Mouse (Mus musculus): ENCODE data around the gene Tex52. TPM values are rescaled to one million over a fixed set of nuclear protein-coding genes. Genes with fewer than 3 reads are reported as not detected.

The Tex52 gene
- polyA plus RNA-seq, 1 experiment = not detected

DNA sequence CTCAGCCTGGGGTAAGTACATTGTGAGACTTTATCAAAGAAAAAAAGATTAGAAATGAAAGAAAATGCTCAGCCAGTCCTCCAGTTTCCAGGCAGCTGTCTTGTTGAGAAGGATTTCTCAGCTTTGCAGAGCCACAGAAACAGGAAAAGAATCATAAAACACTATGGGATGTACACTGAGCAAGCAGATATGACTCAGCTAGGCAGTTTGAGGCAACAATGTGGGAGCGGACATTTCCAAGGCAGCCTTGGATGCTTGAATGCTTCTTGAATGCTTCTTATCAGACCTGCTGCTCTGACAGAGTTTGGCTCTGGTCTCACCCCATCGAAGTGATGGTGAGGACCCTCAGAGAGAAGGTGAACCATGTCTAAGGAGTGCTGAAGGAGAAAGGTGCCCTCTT, 45.8 kb downstream of the Tex52 start:
- 71% methylated on average over 2 of the region's 2 CpGs for WGBS
- no peaks in the 10 kb centered on the region; the same call in 1 of the 2 replicates for H3K36me3 ChIP-seq (ENCODE audit: control insufficient read depth, insufficient read depth, low read length)
- no peak overlapping the region for H3K27ac ChIP-seq (ENCODE audit: insufficient read depth, low read depth, low read length)
- no peaks in the 10 kb centered on the region for H3K27me3 ChIP-seq (ENCODE audit: control insufficient read depth, insufficient read depth, low read length)
- H3K4me1 ChIP-seq (ENCODE audit: control insufficient read depth, insufficient read depth, insufficient read length, low read length) = no peaks in the 10 kb centered on the region
- no peak for TF ChIP-seq POLR2A (IDR thresholded peaks at IDR 0.05; ENCODE audit: low read depth, low read length)
- TF ChIP-seq CTCF (IDR thresholded peaks at IDR 0.05; ENCODE audit: extremely low read depth, insufficient read length, insufficient replicate concordance, low read depth, low read length) = no peak
- H3K4me3 ChIP-seq (ENCODE audit: low read depth, low read length) = no peak overlapping the region

DNA sequence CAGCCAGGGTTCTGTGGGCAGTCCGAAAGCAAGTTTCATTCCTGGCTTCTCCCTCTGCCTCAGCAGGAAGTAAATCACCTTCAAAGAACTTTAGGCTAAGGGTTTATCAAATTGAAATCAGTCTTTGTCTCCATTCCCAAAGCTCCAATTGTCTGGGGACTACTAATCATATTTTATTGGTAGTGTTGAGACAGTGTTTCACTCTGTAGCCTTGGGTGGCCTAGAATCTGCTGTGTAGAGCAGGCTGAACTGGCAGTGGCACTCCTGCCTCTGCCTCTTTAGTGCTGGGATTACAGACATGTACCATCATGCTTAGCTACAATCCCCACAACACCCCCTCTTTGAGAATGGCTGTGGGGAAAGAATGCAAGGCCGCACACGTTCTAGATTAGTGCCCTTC, 46.2 kb downstream of the Tex52 start:
- no peaks in the 10 kb centered on the region for H3K4me1 ChIP-seq (ENCODE audit: control insufficient read depth, insufficient read depth, insufficient read length, low read length)
- no peak overlapping the region for H3K27ac ChIP-seq (ENCODE audit: insufficient read depth, low read depth, low read length)
- TF ChIP-seq POLR2A (IDR thresholded peaks at IDR 0.05; ENCODE audit: low read depth, low read length) (no peak), CTCF (IDR thresholded peaks at IDR 0.05; ENCODE audit: extremely low read depth, insufficient read length, insufficient replicate concordance, low read depth, low read length) (no peak)
- no peak overlapping the region for H3K4me3 ChIP-seq (ENCODE audit: low read depth, low read length)
- no peaks in the 10 kb centered on the region for H3K27me3 ChIP-seq (ENCODE audit: control insufficient read depth, insufficient read depth, low read length)
- no peaks in the 10 kb centered on the region for H3K36me3 ChIP-seq (ENCODE audit: control insufficient read depth, insufficient read depth, low read length)
- 86% methylated on average over 3 of the region's 3 CpGs for WGBS

DNA sequence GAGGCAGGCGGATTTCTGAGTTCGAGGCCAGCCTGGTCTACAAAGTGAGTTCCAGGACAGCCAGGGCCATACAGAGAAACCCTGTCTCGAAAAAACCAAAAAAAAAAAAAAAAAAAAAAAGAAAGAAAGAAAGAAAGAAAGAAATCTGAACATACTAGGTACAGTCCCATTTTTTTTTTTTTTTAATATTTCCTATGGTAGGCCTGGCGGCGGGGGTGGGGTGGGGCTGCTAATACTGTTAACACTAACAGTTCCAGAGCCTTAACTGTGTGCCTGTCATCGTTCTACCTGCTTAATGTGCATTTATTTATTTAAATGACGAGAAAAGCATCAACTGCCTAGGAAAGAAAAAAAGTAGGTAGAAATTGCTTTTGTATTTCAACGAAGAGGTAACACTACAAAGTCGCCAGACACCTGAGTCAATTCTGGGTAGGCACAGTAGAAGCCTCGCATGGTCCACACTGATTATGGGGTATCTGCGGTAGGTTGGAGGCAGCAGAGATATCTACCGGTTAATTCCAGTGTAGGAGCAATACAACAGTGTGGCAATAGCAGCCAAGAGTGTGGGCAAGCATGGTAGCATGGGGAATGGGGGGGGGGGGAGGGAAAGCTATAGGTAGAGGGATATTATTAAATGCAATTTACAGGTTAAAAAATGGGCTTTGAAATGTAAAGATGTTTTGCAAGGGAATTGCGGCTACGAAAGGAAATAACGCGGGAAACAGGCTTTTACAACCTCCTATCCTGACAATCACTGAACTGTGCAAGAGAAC, 48.4 kb downstream of the Tex52 start:
- 29% methylated on average over 16 of the region's 16 CpGs for WGBS
- H3K27me3 ChIP-seq (ENCODE audit: control insufficient read depth, insufficient read depth, low read length) = no peaks in the 10 kb centered on the region
- no peaks in the 10 kb centered on the region for H3K36me3 ChIP-seq (ENCODE audit: control insufficient read depth, insufficient read depth, low read length)
- no peak for TF ChIP-seq CTCF (IDR thresholded peaks at IDR 0.05; ENCODE audit: extremely low read depth, insufficient read length, insufficient replicate concordance, low read depth, low read length)
- TF ChIP-seq POLR2A (IDR thresholded peaks at IDR 0.05; ENCODE audit: low read depth, low read length) = no peak
- H3K4me3 ChIP-seq (ENCODE audit: low read depth, low read length) = peak overlapping the region; percentile 80; the same call in 1 of the 2 replicates
- no peaks in the 10 kb centered on the region for H3K4me1 ChIP-seq (ENCODE audit: control insufficient read depth, insufficient read depth, insufficient read length, low read length)
- peak overlapping the region; percentile 95; the same call in 1 of the 2 replicates for H3K27ac ChIP-seq (ENCODE audit: insufficient read depth, low read depth, low read length)

DNA sequence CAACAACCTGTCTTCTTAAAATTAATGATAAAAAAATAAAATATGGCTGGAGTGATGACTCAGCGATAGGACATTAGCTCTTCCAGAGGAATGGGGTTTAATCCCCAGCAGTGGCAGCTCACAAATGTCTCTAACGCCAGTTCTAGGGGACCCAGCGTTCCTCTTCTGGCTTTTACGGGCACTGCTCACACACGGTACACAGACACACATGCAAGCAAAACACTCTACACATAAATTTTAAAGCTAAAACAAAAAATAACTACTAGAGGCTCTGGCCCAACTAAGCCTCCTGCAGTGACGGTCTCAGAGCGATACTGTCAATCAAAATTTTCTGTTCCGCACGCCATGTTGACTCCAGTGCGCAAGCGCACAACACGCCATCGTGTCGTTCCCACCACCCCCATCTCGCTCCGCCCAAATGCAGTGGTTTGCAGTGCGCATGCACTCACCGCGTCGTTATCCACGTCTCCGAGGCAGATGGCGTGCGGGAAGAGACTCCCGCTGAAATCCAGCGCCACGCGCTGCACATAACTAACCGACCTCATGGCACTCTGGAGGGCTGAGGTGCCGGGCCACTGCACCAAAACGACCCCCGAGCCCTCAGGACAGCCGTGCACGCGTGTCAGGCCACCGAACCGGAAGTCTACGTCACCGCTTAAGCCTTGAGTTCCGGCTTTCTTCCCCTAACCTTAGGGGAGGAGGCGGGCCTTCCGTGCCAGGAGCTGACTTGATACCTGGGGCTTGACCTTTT, 49.2 kb downstream of the Tex52 start, which contains the start of gene Itfg2:
Gene Itfg2 (minus strand): TSS at position 663 of the 751 bp plus-strand sequence.
- TF ChIP-seq POLR2A (IDR thresholded peaks at IDR 0.05; ENCODE audit: low read depth, low read length) = peak; percentile 69
- no peak for TF ChIP-seq CTCF (IDR thresholded peaks at IDR 0.05; ENCODE audit: extremely low read depth, insufficient read length, insufficient replicate concordance, low read depth, low read length)
- Histone ChIP-seq H3K27me3 (ENCODE audit: control insufficient read depth, insufficient read depth, low read length) (no peaks in the 10 kb centered on the region), H3K27ac (ENCODE audit: insufficient read depth, low read depth, low read length) (peak within 1 kb of the TSS; percentile 95), H3K4me3 (ENCODE audit: low read depth, low read length) (peak within 1 kb of the TSS; percentile 80), H3K4me1 (ENCODE audit: control insufficient read depth, insufficient read depth, insufficient read length, low read length) (no peaks in the 10 kb centered on the region), H3K36me3 (ENCODE audit: control insufficient read depth, insufficient read depth, low read length) (no peaks in the 10 kb centered on the region)
- WGBS = under 1% methylated on average over 42 of the region's 42 CpGs

DNA sequence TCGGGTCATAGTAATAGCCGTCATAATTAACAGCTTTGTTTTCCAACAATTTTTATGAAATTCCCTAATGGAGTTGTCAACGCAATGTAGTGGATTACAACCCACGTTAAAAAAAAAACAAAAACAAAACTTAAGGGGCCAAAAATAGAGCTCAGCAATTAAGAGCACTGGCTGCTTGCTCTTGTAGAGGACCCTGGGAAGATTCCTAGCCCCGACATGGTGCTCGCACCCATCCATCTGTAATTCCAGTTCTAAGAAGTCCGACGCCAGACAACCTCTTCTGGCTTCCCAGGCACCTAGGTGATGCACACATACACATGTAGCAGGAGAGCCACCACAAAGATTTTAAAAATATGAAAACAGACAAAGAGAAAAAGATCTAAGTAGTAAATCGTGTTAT, 49.8 kb downstream of the Tex52 start:
- Histone ChIP-seq H3K36me3 (ENCODE audit: control insufficient read depth, insufficient read depth, low read length) (0 out of 2 replicates have a peak, but pooled peaks cover 2% of the 10 kb centered on the region), H3K27ac (ENCODE audit: insufficient read depth, low read depth, low read length) (peak overlapping the region; percentile 95), H3K4me1 (ENCODE audit: control insufficient read depth, insufficient read depth, insufficient read length, low read length) (peaks cover 1% of the 10 kb centered on the region; the same call in 1 of the 2 replicates), H3K4me3 (ENCODE audit: low read depth, low read length) (peak overlapping the region; percentile 80), H3K27me3 (ENCODE audit: control insufficient read depth, insufficient read depth, low read length) (no peaks in the 10 kb centered on the region)
- TF ChIP-seq POLR2A (IDR thresholded peaks at IDR 0.05; ENCODE audit: low read depth, low read length) (no peak), CTCF (IDR thresholded peaks at IDR 0.05; ENCODE audit: extremely low read depth, insufficient read length, insufficient replicate concordance, low read depth, low read length) (no peak)
- 17% methylated on average over 9 of the region's 9 CpGs for WGBS

DNA sequence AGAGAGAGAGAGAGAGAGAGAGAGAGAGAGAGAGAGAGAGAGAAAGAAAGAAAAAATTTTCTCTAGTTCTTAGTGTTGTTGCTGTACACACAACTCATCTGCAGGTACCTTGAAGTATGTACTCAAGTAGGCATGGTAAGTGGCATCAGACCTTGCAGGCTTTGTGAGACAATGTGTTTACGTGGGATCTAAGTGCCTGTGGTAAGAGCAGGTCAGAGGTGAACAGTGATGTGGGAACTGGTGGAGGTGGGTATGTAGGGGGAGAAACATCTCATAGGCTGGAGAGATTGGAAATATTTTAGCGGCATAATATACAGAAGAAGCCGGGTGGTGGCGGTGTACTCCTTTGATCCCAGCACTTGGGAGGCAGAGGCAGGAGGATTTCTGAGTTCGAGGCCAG, 52.3 kb downstream of the Tex52 start:
- Histone ChIP-seq H3K27ac (ENCODE audit: insufficient read depth, low read depth, low read length) (no peak overlapping the region), H3K27me3 (ENCODE audit: control insufficient read depth, insufficient read depth, low read length) (no peaks in the 10 kb centered on the region), H3K36me3 (ENCODE audit: control insufficient read depth, insufficient read depth, low read length) (peaks cover 24% of the 10 kb centered on the region), H3K4me3 (ENCODE audit: low read depth, low read length) (no peak overlapping the region), H3K4me1 (ENCODE audit: control insufficient read depth, insufficient read depth, insufficient read length, low read length) (peaks cover 3% of the 10 kb centered on the region; the same call in 1 of the 2 replicates)
- WGBS = 92% methylated on average over 5 of the region's 5 CpGs
- TF ChIP-seq POLR2A (IDR thresholded peaks at IDR 0.05; ENCODE audit: low read depth, low read length) = no peak
- TF ChIP-seq CTCF (IDR thresholded peaks at IDR 0.05; ENCODE audit: extremely low read depth, insufficient read length, insufficient replicate concordance, low read depth, low read length) = no peak

DNA sequence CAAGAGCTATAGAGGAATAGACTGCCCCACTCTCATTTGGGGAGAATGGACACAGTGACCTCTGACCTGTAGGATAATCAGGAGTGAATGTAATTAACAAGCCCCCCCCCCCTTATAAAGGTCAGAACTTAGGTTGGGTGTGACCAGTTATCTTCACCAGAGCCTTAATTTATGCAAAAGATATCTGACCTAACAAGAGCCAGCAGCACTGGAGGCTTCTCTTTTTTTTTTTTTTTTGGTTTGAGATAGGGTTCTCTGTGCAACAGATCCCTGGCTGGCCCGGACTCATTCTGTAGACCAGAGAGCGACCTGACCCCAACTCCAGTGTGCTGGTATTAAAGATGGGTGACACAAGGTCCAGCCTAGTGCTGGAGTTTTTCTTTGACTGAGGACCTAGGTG, 54.0 kb downstream of the Tex52 start:
- H3K4me3 ChIP-seq (ENCODE audit: low read depth, low read length) = no peak overlapping the region
- TF ChIP-seq CTCF (IDR thresholded peaks at IDR 0.05; ENCODE audit: extremely low read depth, insufficient read length, insufficient replicate concordance, low read depth, low read length) (no peak), POLR2A (IDR thresholded peaks at IDR 0.05; ENCODE audit: low read depth, low read length) (no peak)
- WGBS = 87% methylated on average over 2 of the region's 2 CpGs
- H3K4me1 ChIP-seq (ENCODE audit: control insufficient read depth, insufficient read depth, insufficient read length, low read length) = peaks cover 3% of the 10 kb centered on the region; the same call in 1 of the 2 replicates
- no peaks in the 10 kb centered on the region for H3K27me3 ChIP-seq (ENCODE audit: control insufficient read depth, insufficient read depth, low read length)
- H3K27ac ChIP-seq (ENCODE audit: insufficient read depth, low read depth, low read length) = no peak overlapping the region
- peaks cover 41% of the 10 kb centered on the region for H3K36me3 ChIP-seq (ENCODE audit: control insufficient read depth, insufficient read depth, low read length)
